Mouse (Mus musculus): ENCODE measurements around the gene Slc35e4.

GRCm38 (mm10) chr11:3893970-3894369, 20.5 kb downstream of the Slc35e4 start:
- TF ChIP-seq CTCF (conservative IDR thresholded peaks at IDR 0.05; ENCODE audit: insufficient read depth, insufficient read length, low read depth, low read length) (no peak), POLR2A (IDR thresholded peaks at IDR 0.05; ENCODE audit: low read depth, low read length) (no peak)

Data from kidney, adult 2 months (tissue).